Mouse (Mus musculus) brain, embryonic 18.5 days (tissue): ENCODE data around the gene Myo9b.
A peak's percentile ranks its signal among the peaks of the same experiment; 100 is the strongest.
"Not testable (repeated sequence)": the region's sequence is repeated elsewhere in the genome, so short reads cannot be mapped to it uniquely, and the experiment has no call there.

Experiments used
- DNase-seq: peaks from one replicate; pipeline ENCODE4 v3.0.0-alpha.2; 2012; ENCODE audit warnings: low read depth, low spot score

The Myo9b gene

DNA sequence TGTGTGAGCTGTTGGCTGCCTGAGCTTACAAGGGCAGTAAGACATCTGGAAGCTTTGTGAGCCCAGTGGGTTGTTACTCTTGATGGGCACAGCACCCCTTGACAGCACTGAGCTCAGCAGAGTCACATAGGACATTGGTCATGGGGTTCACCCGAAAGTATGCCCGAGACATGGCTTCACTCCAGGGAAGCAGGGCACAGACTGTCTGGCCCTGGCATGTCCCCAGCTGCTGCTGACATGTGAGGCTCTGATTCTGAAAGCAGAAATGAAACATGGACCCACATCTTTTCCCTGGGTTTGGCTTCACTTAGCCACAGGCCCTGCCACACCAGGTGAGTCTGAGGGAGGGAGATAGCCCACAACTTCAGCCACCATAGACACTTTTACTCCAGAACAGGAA is 24.3 kb downstream of the Myo9b start:
- DNase-seq: no peak

DNA sequence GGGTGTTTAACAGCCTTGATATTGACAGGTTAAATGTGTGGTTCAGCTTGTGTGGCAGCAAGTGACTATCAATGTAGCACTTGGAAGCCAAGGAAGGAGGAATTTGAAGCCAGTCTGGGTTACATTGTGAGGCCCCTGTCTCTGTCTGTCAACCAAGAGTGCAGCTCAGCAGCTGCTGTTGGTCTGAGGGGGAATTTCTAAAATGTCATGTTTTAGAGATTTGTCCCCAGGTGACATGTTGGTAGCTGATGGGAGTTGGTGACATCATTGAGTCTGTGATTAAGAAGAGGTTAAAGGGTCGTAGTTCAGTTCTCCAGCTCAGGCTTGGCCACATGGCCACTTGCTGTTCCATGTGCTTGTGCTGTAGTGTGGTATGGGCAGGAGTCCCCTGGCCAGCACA is 24.9 kb downstream of the Myo9b start:
- no peak for DNase-seq

DNA sequence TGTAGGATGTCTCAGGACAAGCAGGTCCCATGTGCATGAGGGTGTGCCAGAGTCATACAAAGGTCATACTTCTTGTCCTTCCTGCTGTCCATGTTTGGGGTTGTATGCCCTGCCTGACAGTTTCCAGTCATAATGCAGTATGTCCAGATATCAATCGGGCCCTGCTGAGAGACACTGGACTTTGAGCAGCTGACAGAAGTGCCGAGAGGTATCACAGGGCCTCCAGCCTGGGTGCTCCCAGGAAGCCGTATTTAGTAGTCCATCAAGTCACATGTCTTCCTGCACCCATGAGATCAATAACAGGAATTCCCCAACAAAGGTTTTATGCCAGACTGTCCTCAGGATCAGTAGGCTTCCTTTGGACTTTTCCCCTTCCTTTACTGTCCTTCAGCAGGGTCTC is 27.2 kb downstream of the Myo9b start:
- DNase-seq: no peak

DNA sequence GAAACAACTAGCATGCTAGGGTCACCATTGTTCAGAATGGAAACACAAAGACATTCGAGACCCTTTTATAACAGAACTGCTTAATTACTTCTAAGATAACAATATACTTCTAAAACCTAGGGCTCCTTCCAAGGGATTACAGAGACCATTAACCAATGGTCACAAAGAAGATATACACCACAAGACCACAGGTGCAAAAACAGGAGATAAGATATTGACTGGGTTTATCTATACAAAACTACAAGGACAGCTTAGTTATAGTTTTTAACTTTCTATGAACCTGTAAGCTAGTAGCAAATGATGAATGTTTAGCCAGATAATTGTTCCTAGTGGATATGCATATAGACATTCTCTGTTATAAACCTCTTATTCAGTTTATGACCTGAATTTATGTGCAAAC is 30.3 kb downstream of the Myo9b start:
- no peak for DNase-seq

DNA sequence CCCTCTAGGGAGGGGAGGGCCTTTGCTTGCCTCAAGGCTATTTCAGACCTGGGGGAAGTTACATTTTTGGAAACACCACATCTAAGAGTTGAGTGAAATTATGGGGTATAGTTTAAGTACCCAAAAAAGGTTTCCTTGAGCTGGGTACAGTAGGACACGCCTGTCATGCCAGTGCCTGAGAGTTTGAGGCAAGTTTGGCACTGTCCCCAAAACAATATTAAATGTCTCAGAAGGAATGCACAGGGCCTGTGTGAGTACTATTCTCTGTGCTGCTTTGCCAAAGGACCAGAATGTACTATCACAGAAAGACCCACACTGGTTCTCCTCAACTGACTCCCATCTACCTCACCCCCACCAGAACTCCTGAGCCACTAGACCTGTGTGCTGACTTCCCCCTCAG is 31.1 kb downstream of the Myo9b start:
- DNase-seq: no peak

DNA sequence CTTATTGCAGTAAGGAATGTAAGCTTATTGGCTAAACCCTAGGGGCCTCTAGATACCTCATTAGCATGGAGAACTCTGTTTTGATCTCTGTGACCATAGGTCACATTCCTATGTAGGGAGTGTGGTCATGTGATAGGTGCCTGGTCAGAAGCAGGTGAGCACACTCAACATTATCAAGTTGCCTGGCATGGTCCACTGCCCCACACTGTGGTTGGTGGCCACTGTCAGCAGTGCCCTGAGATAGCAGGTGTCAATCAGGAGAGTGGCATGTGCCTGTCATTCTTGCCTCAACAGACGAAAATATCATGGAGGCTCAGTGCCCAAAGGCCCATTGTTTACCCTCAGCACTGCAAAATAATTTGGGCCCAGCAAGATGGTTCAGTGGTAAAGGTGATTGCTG is 33.5 kb downstream of the Myo9b start:
- DNase-seq: no peak

DNA sequence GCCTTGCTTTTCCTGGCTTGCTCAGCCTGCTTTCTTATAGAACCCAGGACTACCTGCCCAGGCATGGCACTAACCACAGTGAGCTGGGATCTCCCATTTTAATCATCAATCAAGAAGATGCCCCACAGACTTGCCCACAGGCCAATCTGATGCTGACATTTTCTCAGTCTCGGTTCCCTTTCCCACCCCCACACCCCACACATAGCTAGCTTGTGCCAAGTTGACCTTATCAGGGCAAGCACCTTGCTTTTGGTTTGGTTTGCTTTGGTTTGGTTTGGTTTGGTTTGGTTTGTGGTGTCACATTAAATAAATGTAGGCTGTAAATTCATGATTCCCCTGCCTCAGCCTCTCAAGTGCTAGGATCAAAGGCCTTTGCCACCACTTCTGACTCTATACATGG is 34.9 kb downstream of the Myo9b start:
- DNase-seq: no peak

DNA sequence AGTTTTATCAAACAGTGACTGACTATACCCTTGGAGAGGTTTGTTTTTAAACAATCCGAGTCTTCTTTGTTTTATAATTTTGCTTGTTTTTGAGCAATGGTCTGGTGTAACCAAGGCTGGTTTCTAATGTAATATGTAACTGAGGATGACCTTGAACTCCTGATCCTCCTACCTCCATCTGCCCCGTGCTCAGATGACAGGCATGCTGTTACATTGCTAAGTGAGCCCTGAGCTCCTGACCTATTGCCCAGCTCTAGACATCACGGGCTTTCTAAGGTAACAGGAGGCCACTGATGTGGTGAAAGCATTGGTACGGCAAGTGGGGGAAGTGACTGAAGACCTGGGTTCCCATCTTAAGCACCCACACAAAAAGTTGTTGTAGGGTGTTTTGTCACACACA is 35.4 kb downstream of the Myo9b start:
- no peak for DNase-seq

DNA sequence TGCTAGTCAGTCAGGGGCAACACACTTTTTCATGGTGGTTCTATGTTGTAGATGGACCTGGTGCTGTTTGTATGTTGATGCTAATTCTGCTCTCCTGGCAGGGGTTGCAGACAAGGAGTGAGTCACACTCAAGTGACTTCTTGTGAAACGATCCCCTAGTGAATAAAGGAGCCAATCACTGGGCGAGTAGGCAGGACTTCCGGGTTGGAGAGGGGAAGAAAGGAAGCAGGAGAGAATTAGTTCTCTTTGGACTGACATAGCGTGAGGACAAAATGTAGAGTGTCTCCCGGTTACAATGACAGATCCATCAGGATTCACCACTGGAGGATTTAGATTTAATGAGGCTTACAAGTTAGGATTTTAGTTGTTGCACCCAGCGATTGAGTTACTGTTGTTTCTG is 37.9 kb downstream of the Myo9b start:
- DNase-seq: no peak

DNA sequence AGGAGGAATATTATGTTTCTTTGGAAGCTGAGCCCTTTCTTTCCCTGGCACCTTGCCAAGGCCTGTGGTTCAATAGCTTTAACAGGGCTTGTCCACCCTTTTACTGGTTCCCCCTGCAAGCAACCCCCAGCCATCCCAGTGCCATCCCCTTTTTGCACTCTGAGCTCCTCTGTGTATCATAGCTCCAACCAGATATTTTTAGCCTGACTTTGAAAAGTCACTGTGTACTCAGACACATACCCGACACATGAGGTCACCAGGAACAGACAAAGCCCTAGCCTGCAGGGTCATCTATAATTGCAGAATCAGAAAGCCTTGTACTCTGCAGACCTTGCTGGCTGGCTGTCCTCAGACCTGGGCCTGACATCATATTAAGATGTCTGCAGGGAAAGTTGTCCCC is 40.2 kb downstream of the Myo9b start:
- no peak for DNase-seq

DNA sequence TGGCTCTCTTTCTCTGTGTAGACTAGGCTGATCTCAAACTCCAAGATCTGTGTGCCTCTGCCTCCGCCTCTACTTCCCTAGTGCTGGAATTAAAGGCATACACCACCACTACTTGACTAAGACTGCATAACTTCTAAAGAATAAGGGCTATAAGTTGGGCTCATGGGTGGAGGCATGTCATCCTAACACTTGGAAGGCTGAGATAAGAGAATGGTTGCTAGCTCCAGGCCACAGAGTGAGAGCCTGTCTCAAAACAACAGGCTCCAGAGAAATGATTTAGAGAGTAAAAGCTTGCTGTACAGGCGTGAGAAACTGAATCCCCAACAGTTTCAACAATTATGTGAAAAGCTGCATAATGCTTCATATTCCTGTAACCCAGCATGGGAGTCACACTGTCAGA is 41.4 kb downstream of the Myo9b start:
- no peak for DNase-seq

DNA sequence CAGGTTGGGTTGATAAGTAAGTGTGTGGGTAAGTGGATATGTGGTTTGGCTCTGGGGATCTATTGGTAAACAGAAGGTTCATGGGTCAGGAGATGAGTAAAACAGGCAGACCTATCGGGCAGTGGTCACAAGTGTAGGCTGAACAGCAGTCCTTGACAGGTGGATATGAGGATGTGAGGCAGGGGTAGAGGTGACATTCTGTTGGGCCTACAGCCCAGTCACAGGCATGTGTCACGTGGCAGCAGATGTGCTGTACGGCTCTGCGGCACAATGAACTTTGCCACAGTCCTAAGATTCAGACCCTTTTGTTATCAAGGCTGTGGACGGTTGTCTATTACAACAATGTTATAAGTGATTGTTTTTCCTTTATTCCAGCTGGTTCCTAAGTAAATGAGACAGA is 43.5 kb downstream of the Myo9b start:
- DNase-seq: no peak

DNA sequence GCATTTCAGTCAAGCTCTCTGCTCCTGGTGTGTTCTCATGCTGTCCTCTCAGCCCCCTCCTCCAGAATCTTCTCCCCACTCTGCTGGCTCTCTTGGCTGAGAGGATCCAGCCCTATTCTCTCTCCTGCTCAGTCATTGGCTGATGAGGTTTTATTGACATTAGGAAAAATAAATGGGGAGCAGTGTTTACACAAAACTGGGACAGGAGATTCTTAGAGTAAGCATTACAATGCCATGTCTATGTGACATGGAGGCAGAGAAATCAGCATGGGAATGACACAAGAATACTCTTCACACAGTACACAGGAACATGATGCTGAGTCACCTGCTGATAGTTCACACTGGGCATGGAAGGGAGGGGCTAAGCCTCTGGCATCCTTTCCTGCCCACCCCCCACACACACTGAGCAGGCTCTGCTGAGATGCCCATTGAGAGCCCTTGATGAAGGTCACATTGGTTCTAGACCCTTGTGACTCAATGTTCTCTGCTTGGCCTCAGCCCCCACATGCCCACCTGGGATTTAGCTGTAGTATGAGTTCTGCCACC is 44.0 kb downstream of the Myo9b start:
- DNase-seq: no peak

DNA sequence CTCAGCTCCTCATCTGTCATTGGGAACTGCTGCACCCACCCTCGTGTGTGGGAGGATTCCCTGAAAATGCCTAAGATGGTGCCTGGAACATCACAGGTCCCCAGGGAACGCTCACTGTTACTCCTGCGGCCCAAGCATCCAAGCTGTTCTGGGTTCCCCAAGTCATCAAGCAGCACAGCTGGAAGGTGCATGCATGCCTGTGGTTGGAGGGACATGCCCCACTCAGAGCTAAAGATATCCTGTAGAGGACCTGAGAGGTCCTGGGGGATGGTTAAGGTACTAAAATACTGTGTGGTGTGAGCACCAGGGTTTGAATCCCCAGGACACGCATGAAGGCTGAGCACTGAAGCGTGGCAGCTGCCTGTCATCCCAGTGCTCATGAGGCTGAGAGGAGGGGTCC is 46.1 kb downstream of the Myo9b start:
- DNase-seq: not testable (repeated sequence)

DNA sequence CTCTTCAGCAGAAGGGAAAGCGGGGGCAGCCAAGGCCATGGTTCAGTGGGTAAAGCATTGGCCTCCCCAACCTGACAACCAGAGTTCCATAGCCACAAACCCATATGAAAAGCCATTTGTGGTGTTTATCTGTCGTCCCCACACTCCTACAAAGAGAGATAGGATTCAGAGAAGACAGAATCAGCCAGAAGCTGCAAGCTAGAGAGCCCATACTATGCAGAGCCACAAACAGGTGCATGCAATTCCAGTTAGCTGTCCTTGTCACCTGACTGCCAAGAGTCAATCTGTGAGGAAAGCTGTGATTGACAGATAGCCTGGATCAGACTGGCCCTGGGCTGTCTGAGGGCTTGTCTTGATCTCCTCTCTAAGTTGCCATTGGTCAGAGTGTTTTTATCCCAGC is 47.2 kb downstream of the Myo9b start:
- not testable (repeated sequence) for DNase-seq

DNA sequence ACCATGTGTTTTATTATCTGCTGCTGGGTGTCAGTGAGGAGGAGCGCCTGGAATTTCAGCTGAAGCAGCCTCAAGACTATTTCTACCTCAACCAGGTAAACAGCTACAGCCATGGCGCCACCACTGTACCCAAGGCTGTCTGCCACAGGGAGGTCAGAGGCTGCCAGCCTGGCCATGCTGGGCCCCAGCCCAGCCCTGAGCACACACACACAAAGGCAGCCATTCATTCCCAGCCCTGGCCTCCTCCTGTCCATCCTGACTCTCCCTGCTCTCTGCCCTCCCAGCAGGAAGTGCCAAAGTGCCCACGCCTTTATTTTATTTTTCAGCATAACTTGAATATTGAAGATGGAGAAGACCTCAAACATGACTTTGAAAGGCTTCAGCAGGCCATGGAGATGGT is 50.4 kb downstream of the Myo9b start:
- DNase-seq: no peak

DNA sequence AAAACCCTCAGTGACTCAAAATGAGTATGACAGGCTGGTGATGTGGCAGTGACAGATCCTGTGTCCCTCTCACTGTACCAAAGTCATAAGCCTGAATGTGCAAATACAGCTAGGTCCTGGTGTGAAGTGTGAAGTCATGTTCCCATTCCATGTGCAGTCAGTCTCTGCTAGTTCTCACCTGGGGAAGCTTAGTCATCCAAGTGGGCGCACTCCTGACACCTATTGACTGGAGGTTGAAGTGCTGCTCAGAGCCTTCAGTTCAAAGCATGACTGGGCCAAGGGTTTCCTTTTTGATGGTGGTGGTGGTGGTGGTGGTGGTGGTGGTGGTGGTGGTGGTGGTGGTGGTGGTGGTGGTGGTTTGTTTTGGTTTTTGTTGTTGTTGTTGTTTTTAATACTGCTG is 52.3 kb downstream of the Myo9b start:
- DNase-seq: no peak

DNA sequence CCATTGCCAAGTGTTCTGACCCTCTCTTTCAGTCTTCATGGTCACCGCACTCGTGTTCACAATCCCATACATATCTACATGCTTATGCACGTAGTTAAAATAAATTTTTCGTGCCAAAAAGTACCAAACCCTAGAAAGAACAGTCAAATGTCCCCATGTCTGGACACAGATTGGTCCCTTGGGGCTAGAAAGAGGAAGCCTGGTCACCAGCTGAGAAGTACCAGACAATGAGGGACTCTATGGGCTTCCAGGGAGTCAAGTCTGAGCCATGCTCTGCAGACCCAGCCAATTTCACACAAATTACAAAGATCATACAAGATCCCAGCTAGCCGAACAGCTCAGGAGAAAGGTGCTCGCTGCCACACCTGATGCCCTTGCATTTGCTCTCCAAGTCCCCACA is 65.3 kb downstream of the Myo9b start:
- not testable (repeated sequence) for DNase-seq

DNA sequence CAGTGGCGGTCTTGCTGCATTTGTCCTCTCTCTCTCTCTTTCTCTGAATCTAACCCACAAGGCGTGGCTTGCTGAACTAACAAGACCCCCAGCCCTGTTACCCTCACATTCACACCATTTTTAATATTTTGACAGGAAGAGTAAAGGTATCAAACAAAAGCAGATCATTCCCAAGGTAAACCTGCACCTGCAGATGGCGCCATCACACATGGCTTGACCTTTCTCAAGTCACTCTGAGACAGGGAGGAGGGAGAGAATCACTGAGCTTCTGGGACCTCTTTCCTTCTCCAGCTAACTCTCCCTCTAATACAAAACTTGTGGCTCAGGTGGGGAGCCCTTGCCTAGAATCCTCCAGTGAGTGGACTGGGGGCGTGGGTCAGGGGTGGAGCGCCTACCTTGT is 68.1 kb downstream of the Myo9b start:
- no peak for DNase-seq

DNA sequence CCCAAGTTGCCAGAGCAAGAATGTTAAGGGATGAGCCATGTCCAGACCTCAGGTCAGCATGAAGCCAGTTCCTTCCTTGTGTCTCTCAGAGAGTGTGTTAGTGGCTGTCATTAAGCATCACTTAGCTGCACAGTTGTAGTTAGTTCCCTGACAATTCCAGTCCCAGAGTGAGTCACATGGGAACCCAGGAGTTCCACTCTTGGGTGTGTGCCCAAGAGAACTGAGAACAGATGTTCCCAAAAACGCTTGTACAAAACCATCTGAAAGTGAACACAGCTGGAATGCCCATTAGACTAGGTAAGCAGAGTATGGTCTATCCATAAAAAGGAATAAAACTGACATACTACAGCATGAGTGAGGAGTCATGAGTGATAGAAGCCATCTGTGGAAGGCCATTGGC is 74.1 kb downstream of the Myo9b start:
- no peak for DNase-seq

DNA sequence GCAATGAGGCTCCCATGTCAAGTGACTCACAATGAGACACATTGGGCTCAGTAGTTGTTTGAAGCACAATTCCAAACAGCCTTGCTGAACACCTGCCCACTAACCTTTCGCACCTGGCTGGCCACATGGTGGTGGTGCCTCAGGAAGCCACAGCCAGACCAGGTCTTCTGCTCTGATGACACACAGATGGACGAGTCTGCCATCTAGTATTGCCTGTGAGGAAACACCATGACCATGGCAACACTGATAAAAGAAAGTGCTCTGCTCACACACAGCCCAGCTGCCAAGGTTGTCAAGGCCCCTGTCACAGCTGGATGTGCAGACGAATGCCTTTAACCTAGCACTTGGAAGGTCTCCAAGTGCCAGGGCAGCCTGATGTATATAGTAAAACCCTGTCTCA is 78.6 kb downstream of the Myo9b start:
- DNase-seq: no peak

DNA sequence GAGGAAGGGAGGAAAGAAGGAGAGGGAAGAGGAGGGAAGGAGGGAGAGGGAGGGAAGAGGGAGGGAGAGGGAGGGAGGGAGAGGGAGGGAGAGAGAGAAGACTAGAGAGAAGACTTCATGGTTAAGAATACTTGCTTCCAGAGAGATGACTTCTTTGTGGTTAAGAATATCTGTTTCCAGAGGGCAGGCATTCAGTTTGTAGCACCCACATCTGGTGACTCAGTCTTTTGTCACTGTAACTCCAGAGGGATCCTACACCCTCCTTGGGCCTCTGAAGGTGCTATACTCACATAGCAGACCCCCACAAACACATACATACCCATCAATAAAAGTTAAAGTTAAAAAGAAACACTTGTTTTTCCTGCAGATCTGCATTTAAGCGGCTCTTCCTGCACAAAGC is 79.0 kb downstream of the Myo9b start:
- DNase-seq: no peak

DNA sequence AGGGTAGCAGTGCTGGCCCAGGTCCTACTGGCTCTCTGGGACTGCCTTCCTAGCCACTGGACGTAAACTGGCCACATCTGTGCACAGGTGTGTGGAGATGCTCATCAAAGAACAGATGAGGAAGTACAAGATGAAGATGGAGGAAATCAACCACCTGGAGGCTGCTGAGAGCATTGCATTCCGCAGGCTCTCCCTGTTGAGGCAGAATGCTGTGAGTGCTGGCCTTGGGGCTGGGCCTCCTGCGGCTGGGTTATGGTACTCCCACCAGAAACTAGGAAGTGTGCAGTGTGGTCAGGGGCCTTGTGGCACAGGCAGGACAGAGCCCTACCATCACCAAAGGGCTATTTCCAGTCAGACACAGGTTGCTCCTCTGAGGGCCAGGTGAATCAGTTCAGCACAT is 85.5 kb downstream of the Myo9b start:
- no peak for DNase-seq

DNA sequence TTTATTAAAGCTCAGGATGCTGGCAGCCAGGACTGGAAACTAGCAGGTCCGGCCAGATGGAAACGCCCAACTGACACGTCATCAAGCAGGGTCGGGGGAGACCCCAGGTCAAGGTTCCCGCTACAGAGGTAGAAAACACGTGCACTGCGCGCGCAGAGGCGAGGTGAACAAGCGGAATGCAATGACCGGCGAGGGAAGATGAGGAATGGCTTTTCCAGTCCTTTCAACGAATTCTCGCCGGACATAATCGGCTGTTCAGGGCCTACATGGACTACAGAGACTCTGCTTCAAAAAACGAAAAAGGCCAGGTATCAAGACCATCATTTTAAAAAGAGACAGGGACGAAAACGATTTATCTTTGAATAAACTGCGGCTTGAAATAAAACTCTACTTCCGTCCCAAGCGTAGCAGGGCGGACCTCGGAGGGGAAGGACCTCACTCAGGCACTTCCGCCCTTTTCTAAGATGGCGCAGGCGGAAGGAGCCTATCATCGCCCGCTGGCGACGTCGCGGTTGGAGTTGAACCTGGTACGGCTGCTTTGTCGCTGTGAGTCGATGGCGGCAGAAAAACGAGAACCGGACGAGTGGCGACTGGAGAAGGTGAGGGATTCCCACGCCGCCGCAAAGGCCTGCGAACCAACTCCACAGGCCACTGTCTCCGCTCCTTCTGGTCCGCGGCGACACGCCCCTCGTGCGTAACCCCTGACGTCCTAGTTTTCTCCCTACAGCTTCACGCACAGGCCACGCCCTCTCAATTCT is 94.4 kb downstream of the Myo9b start, which contains the start of gene Use1:
Gene Use1 (plus strand): TSS at position 78 of the 758 bp plus-strand sequence.
- DNase-seq: peak; percentile 86
